Mouse (Mus musculus): ENCODE measurements around the gene Rell1.

Gene Rell1

DNA sequence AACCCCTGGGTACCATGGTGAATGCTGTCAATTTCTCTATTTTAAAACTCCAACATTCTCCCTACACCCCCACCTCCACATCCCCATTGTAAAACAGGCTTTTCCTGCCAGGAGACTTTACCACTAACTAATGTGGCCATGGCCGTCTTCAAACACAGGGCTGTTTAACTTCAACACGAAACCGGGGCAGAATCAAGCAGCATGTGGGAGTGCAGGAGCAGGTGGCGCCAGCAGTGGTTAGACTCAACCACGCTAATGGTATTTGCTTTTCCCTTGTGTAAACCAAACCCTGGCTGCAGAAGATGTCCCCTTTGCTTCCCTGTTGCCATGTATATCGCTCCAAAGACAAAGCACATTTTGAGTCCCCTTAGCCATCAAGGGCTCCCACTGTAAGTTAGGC lies 76.8 kb downstream of the Rell1 start:
- DNase-seq: peak; percentile 15 to 46

GRCm38 (mm10) chr5:63891241-63891640 lies 77.5 kb downstream of the Rell1 start:
- DNase-seq: peak in 1 of 2 experiments; percentile 24

DNA sequence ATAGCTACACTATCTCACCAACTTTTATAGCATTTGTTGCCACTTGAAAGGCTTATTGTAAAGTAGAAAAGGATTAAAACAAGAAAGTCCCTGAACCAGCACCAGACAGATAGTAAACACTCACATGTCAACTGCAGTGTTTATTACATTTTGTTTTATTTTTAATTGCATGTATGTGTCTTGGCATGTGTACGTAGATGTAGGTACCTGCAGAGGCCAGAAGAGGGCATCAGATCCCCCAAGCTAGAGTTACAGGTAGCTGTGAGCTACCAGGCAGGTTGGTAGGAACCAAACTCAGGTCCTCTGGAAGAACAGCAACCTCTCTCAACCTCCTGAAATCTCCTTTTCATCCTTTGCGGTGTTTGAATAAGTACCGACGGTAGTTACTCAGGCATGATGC lies 81.6 kb downstream of the Rell1 start:
- DNase-seq: no peak

DNA sequence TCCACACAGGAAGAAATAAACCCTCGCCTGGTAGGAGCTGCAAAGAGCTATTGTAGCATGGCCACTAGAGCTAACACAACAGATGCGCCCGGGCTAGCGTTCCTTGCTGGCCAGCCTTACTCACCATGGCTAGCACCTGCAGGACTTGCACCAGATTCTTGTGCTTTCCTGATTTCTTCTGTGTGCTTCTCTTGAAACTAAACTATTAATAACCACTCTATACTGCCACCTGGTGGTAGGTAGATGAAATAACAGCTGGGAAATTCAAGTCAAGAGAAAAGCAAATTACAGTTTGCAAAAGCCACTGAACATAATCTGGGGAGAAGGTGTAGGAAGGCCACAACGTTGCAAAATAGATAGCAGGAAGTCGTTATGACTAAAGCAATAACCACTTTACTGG lies 82.0 kb downstream of the Rell1 start:
- no peak for DNase-seq

GRCm38 (mm10) chr5:63886292-63886691 lies 82.4 kb downstream of the Rell1 start:
- DNase-seq: no peak

- DNase-seq: no peak
These were observed 89.7 kb downstream of the Rell1 start for GRCm38 (mm10) chr5:63879026-63879425.

- DNase-seq: no peak
These were observed 92.6 kb downstream of the Rell1 start for GRCm38 (mm10) chr5:63876081-63876480.

DNA sequence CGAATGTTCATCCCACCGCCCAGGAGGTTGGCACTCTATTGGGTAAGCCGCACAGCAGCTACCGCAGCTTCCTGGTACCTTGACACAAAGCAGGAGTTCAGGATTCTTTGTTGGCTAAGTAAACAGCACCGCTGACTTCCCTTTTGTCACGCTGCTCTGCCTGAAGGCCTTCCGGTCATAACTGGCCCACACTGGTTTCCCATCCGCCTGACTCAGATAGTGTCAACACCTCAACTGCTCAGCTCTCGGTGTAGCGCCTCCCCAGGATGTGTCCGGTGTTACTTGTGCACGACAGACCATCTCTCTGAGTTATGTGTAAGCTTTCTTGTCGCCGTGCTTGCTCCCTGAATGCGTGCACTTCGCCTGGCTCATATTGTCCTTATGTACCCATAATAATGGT lies 93.8 kb downstream of the Rell1 start:
- DNase-seq: peak; percentile 31 to 61

DNA sequence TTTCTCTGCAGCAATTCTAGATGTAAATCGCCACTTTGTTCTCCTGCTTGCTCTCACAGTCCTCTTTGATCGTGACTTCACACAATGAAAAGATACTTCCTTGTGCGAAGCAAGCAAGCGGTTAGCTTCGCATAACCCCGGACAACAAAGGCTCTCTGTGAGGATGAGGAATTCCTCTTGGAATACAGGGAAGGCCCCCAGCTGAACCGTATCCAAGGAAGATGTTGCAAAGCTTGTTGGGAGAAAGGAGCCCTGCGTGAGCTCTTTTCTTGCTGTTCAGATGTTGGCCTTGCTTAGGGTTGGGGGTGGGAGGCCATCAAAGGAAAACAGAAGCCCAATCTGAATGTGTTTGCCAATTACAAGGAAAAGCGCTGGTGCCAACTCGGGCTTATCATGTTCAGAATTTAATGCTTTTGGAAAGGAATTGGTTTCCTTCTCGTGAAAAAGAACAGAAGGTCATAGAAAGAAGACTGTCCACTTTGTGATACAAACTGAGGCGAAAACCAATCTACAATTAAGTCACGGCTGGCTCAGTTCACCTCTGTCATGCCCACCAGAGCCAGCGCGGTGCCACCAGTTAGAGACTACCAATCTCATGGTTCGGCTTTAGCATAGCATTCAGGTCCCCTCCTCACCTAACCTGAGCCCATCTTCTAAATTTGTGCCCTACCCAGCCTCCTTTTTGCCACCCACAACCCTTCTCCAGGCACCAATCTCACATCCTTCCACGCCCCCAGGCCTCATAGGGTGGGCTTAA lies 96.3 kb downstream of the Rell1 start:
- no peak for DNase-seq

DNA sequence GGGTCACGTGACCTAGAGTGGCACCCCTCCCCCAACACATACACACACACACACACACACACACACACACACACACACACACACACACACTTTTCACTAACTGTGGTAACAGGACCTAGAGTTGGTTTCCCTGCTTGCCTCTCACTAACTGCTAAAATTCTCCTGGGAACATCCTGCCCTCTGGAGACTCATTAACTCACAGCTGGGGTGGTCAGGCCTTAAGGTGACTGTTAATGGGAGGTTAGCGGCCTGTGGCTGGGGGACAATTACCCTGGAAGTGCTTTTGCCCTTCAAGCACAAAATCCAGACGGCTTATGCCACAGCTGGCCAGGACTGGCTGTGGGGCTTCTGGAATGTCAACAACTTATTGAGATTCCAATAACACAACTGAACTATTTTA lies 101.3 kb downstream of the Rell1 start:
- DNase-seq: no peak

- DNase-seq: no peak
These were observed 109.8 kb downstream of the Rell1 start for GRCm38 (mm10) chr5:63858901-63859300.
